Mouse (Mus musculus): ENCODE measurements around the gene Aqp3. TPM values are rescaled to one million over a fixed set of nuclear protein-coding genes. Genes with fewer than 3 reads are reported as not detected.
A peak's percentile ranks its signal among the peaks of the same experiment; 100 is the strongest.

Gene Aqp3
- polyA plus RNA-seq, 1 experiment = 100 TPM

DNA sequence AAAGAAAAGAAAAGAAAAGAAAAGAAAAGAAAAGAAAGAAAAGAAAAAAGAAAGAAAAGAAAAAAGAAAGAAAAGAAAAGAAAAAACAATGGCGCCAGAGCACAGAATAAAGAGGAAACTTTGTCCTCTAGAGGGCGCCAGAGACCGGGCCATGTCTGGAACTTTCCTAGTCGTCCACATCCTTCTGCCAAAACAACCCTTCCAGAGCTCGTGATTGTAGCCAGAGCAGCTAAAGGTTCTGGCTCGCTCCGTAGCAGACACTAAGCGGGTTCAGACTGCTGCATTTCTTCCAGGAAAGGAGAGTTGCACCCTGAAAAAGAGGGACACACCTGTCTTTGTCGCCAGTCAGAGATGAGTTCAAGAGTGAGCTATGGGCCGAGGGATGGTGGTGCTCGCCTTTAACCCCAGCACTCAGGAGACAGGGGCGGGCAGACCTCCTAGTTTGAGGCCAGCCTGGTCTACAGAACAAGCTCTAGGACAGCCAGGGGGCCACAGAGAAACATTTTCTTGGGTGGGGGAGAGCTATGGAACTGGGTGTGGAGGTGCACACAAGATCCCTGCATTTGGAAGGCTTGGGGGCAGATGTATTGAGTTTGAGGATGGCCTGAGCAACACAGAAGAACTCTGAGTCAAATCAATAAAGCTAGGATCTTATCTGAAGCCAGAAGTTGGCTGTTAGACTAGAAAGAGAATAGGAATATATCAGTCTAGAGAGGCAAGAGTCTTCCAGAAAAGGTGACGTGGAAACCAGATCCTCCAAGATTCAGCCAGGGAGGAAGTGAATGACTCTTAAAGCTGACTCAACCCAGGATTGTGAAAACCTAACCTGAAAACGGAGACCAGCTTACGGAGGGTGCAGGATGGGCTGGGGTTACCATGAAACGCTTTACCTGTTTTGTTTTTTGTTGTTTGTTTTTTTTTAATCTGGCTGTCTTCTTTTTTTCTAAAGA, 47.0 kb downstream of the Aqp3 start:
- Histone ChIP-seq H3K27me3 (ENCODE audit: control insufficient read depth, insufficient read depth, low read length) (no peaks in the 10 kb centered on the region), H3K4me3 (ENCODE audit: low read depth, low read length) (no peak overlapping the region), H3K27ac (ENCODE audit: insufficient read depth, low read depth, low read length) (no peak overlapping the region), H3K4me1 (ENCODE audit: control insufficient read depth, insufficient read depth, insufficient read length, low read length) (no peaks in the 10 kb centered on the region), H3K36me3 (ENCODE audit: control insufficient read depth, insufficient read depth, low read length) (no peaks in the 10 kb centered on the region)
- TF ChIP-seq CTCF (IDR thresholded peaks at IDR 0.05; ENCODE audit: extremely low read depth, insufficient read length, insufficient replicate concordance, low read depth, low read length) = peak; percentile 76; the same call in 1 of the 2 replicates
- no peak for TF ChIP-seq POLR2A (IDR thresholded peaks at IDR 0.05; ENCODE audit: low read depth, low read length)
- WGBS = 34% methylated on average over 16 of the region's 16 CpGs

DNA sequence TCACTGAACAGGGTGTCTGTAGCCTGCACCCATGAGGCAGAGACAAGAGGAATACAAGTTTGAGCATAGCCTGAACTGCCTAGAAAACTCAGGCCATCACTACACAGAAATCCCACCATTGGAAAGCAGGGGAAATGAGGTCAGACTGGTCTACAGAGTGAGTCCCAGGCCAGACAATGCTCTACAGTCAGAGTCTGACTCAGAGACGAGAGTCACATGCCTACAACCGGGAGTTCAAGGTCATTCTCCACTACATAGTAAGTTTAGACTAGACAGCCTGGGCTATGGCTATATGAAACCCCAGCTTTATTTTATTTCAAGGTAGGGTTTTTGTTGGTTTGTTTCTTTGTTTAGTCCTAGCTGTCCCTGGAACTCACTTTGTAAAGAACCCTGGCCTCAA, 49.1 kb downstream of the Aqp3 start:
- no peak for TF ChIP-seq POLR2A (IDR thresholded peaks at IDR 0.05; ENCODE audit: low read depth, low read length)
- no peak for TF ChIP-seq CTCF (IDR thresholded peaks at IDR 0.05; ENCODE audit: extremely low read depth, insufficient read length, insufficient replicate concordance, low read depth, low read length)
- Histone ChIP-seq H3K27ac (ENCODE audit: insufficient read depth, low read depth, low read length) (no peak overlapping the region), H3K36me3 (ENCODE audit: control insufficient read depth, insufficient read depth, low read length) (no peaks in the 10 kb centered on the region), H3K4me3 (ENCODE audit: low read depth, low read length) (no peak overlapping the region), H3K4me1 (ENCODE audit: control insufficient read depth, insufficient read depth, insufficient read length, low read length) (peaks cover 11% of the 10 kb centered on the region; the same call in 1 of the 2 replicates), H3K27me3 (ENCODE audit: control insufficient read depth, insufficient read depth, low read length) (no peaks in the 10 kb centered on the region)
- WGBS = 33% methylated on average over 2 of the region's 2 CpGs

DNA sequence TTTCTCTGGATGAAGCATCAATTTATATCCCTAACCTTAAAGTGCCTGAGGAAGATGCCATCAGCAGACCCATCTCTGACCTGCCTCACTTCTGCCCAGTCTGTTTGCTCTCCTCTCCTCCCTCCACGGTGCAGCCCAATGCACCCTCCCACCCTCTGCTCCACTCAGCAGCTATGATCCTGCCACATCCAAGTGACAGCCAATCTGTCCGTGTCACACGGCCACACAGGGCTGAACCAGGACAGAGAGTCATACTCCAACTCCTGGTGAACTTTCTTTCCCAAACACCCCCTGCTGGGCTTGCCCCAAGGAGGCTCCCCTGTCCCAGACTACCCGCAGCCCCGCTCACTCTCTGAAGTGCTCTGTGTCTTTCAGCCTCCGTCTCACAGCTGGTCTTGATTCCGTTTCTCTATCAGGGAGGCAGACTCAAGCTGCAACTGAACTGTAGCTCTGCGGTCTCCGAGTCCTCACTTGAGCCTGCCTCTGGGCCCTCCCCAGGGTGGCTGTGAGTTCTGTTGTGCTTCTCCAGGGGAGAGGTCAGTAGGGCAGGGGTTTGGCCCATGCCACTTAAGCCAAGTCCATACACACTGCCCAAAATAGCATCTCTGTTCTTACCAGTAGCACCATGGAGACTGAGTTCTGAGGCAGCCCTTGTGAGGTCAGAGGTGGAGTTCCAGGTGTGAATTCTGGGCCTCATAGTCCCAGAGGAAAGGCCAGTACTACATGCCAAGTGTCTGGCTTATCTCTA, 50.3 kb downstream of the Aqp3 start, which contains the start of gene Aqp7:
Gene Aqp7 (minus strand): TSS at position 616 of the 748 bp plus-strand sequence.
- Histone ChIP-seq H3K36me3 (ENCODE audit: control insufficient read depth, insufficient read depth, low read length) (no peaks in the 10 kb centered on the region), H3K4me3 (ENCODE audit: low read depth, low read length) (no peak within 1 kb of the TSS), H3K27me3 (ENCODE audit: control insufficient read depth, insufficient read depth, low read length) (no peaks in the 10 kb centered on the region), H3K27ac (ENCODE audit: insufficient read depth, low read depth, low read length) (no peak within 1 kb of the TSS), H3K4me1 (ENCODE audit: control insufficient read depth, insufficient read depth, insufficient read length, low read length) (peaks cover 11% of the 10 kb centered on the region; the same call in 1 of the 2 replicates)
- WGBS = 58% methylated on average over 9 of the region's 9 CpGs
- TF ChIP-seq CTCF (IDR thresholded peaks at IDR 0.05; ENCODE audit: extremely low read depth, insufficient read length, insufficient replicate concordance, low read depth, low read length) = no peak
- no peak for TF ChIP-seq POLR2A (IDR thresholded peaks at IDR 0.05; ENCODE audit: low read depth, low read length)

DNA sequence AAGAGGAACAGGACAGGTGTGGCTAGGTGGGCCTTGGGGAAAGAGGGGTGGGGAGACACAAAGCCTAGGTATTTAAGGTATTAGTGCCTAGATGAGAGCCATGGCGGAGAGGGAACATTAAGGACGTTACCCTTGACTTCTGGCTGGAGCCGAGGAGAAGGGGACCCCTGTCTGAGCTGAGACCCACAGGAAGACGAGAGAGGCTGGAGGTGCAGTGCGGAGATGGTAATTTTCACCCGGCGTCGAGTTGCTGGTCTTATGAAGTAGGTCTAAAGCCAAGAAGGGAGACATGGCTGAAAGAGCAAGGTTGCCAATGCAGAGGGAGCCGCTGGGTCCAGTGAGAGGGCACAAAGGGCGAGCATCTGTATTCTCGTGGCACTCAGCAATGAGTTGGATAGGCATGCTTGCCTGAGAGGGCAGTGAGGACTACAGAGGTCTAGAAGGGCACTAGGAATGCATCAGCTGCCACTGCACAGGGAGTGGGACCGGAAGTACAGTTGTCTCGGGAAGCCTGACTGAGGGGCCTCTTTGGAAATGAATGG, 51.7 kb downstream of the Aqp3 start:
- H3K27ac ChIP-seq (ENCODE audit: insufficient read depth, low read depth, low read length) = no peak overlapping the region
- no peaks in the 10 kb centered on the region for H3K27me3 ChIP-seq (ENCODE audit: control insufficient read depth, insufficient read depth, low read length)
- no peak overlapping the region for H3K4me3 ChIP-seq (ENCODE audit: low read depth, low read length)
- WGBS = 78% methylated on average over 13 of the region's 13 CpGs
- peaks cover 11% of the 10 kb centered on the region; the same call in 1 of the 2 replicates for H3K4me1 ChIP-seq (ENCODE audit: control insufficient read depth, insufficient read depth, insufficient read length, low read length)
- TF ChIP-seq CTCF (IDR thresholded peaks at IDR 0.05; ENCODE audit: extremely low read depth, insufficient read length, insufficient replicate concordance, low read depth, low read length) (no peak), POLR2A (IDR thresholded peaks at IDR 0.05; ENCODE audit: low read depth, low read length) (no peak)
- H3K36me3 ChIP-seq (ENCODE audit: control insufficient read depth, insufficient read depth, low read length) = no peaks in the 10 kb centered on the region

DNA sequence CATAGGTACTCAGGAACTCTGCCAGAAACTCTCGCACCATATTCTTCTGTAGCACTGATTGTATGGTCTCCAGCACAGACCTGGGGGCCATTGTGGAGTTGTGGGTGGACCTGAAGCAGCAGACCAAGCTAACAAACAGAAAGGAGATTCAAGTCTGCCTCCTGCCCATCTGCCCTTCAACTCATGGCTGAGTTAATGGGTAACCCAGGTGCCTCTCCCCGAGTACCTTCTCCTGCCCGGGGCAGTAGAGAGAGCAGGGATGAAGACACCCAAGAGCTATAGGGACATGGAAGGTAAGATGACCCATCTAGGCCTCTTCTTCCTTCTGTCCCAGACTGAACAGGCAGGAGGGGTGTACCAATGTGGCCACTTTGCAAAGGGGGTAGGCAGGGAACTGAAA, 52.7 kb downstream of the Aqp3 start:
- WGBS = 36% methylated on average over 3 of the region's 3 CpGs
- Histone ChIP-seq H3K4me1 (ENCODE audit: control insufficient read depth, insufficient read depth, insufficient read length, low read length) (peaks cover 11% of the 10 kb centered on the region; the same call in 1 of the 2 replicates), H3K27me3 (ENCODE audit: control insufficient read depth, insufficient read depth, low read length) (no peaks in the 10 kb centered on the region), H3K4me3 (ENCODE audit: low read depth, low read length) (peak overlapping the region; percentile 52), H3K36me3 (ENCODE audit: control insufficient read depth, insufficient read depth, low read length) (no peaks in the 10 kb centered on the region), H3K27ac (ENCODE audit: insufficient read depth, low read depth, low read length) (peak overlapping the region; percentile 6; the same call in 1 of the 2 replicates)
- TF ChIP-seq CTCF (IDR thresholded peaks at IDR 0.05; ENCODE audit: extremely low read depth, insufficient read length, insufficient replicate concordance, low read depth, low read length) (no peak), POLR2A (IDR thresholded peaks at IDR 0.05; ENCODE audit: low read depth, low read length) (no peak)

DNA sequence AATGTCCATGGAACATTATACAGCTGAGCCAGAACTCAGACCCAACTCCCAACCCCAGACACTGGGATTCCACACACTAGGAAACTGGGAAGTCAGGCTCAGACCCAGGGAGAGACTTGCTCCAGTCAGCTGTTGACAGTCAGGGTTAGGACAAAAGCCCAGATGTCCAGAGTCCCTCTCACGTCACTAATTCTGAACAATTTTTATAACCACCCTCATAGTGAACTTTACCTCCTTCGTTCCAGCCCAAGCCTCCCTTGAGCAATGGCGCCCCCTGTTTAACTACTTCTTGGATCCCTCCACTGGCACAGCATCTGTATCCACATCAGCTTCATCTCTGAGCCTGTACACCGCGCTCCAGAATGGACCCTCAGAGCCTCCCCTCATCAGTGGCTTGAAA, 54.0 kb downstream of the Aqp3 start:
- Histone ChIP-seq H3K27ac (ENCODE audit: insufficient read depth, low read depth, low read length) (peak overlapping the region; percentile 6; the same call in 1 of the 2 replicates), H3K4me3 (ENCODE audit: low read depth, low read length) (peak overlapping the region; percentile 52), H3K36me3 (ENCODE audit: control insufficient read depth, insufficient read depth, low read length) (no peaks in the 10 kb centered on the region), H3K4me1 (ENCODE audit: control insufficient read depth, insufficient read depth, insufficient read length, low read length) (peaks cover 11% of the 10 kb centered on the region; the same call in 1 of the 2 replicates), H3K27me3 (ENCODE audit: control insufficient read depth, insufficient read depth, low read length) (no peaks in the 10 kb centered on the region)
- TF ChIP-seq CTCF (IDR thresholded peaks at IDR 0.05; ENCODE audit: extremely low read depth, insufficient read length, insufficient replicate concordance, low read depth, low read length) (peak; percentile 33; the same call in 1 of the 2 replicates), POLR2A (IDR thresholded peaks at IDR 0.05; ENCODE audit: low read depth, low read length) (no peak)
- 54% methylated on average over 5 of the region's 5 CpGs for WGBS
